Mouse (Mus musculus) hindbrain, embryonic 14.5 days (tissue): ENCODE data around the gene Zfp872. TPM values are rescaled to one million over a fixed set of nuclear protein-coding genes. Genes with fewer than 3 reads are reported as not detected.
A peak's percentile ranks its signal among the peaks of the same experiment; 100 is the strongest.
"Not testable (repeated sequence)": the region's sequence is repeated elsewhere in the genome, so short reads cannot be mapped to it uniquely, and the experiment has no call there.

Source experiments
- ATAC-seq: fragments of 200-750 bp; cut with Nextera tagmentation; 2 replicates; pipeline ENCODE4 v1.8.0; 2017; ENCODE audit warnings: moderate number of reproducible peaks, mild to moderate bottlenecking, moderate TSS enrichment, moderate library complexity; ENCODE audit not compliant: low FRiP score
- DNase-seq: peaks from one replicate; pipeline ENCODE4 v3.0.0-alpha.2; 2015; ENCODE audit warnings: low spot score
- H3K27ac ChIP-seq: fragments of 300-500 bp; sonication (generic); 2 replicates; pipeline ENCODE4 v1.5.1; 2014; ENCODE audit warnings: mild to moderate bottlenecking, moderate library complexity
- H3K27me3 ChIP-seq: fragments of 300-500 bp; sonication (generic); 2 replicates; pipeline ENCODE4 v1.6.1; 2014; ENCODE audit warnings: mild to moderate bottlenecking, low read length, mixed read lengths; ENCODE audit not compliant: control insufficient read depth, insufficient read depth
- H3K36me3 ChIP-seq: fragments of 300-500 bp; sonication (generic); replicated peaks from 2 replicates; pipeline ENCODE4 v1.6.1; 2014; ENCODE audit not compliant: control insufficient read depth, insufficient read depth
- H3K4me1 ChIP-seq: fragments of 300-500 bp; sonication (generic); replicated peaks from 2 replicates; pipeline ENCODE4 v1.6.1; 2014; ENCODE audit warnings: antibody characterized with exemption, low read length, mixed read lengths; ENCODE audit not compliant: control insufficient read depth, insufficient read depth
- H3K4me2 ChIP-seq: fragments of 300-500 bp; sonication (generic); replicated peaks from 2 replicates; pipeline ENCODE4 v1.6.1; 2014; ENCODE audit warnings: mild to moderate bottlenecking, moderate library complexity
- H3K4me3 ChIP-seq: fragments of 300-500 bp; sonication (generic); replicated peaks from 2 replicates; pipeline ENCODE4 v1.5.1; 2014; ENCODE audit warnings: mild to moderate bottlenecking, low read length
- H3K9ac ChIP-seq: fragments of 300-500 bp; sonication (generic); 2 replicates; pipeline ENCODE4 v1.6.1; 2014
- H3K9me3 ChIP-seq: fragments of 300-500 bp; sonication (generic); 2 replicates; pipeline ENCODE4 v1.6.1; 2016; ENCODE audit warnings: low read length; ENCODE audit not compliant: control insufficient read depth
- WGBS: fragments of 180-500 bp; shearing (Covaris S2); extraction: QIAGEN DNeasy Blood & Tissue Kit; methylation state at CpG from one replicate; pipeline ENCODE4 v1.1.7; 2014; 5-methylcytosine and 5-hydroxymethylcytosine counted together
- polyA plus RNA-seq: library from polyadenylated mRNA; unstranded; fragments of >200 nt; fragmentation: Nextera tagmentation; extraction: Ambion mirVana; gene quantifications from 2 replicates; pipeline ENCODE4 v1.2.1, GENCODE M21; 2014

Gene Zfp872
- polyA plus RNA-seq = 0.43 and 0.69 TPM in 2 replicates

GRCm38 (mm10) chr9:22188025-22188611 is at the start of gene Zfp872:
TSS of gene Zfp872 (plus strand) at chr9:22188090.
- Histone ChIP-seq H3K9me3 (peaks cover 9% of the 10 kb centered on the region; the same call in 1 of the 2 replicates), H3K9ac (peak within 1 kb of the TSS; percentile 49; the same call in 1 of the 2 replicates), H3K36me3 (no peaks in the 10 kb centered on the region), H3K4me2 (peak within 1 kb of the TSS; percentile 62), H3K4me3 (peak within 1 kb of the TSS; percentile 36), H3K27ac (no peak within 1 kb of the TSS), H3K4me1 (no peaks in the 10 kb centered on the region), H3K27me3 (peaks cover 7% of the 10 kb centered on the region; the same call in 1 of the 2 replicates)
- DNase-seq = peak; percentile 47
- 19% methylated on average over 41 of the region's 43 CpGs for WGBS
- peak; percentile 84; the same call in 1 of the 2 replicates for ATAC-seq

- peak; percentile 68 for DNase-seq
- H3K4me2 ChIP-seq = no peak overlapping the region
- 0 out of 2 replicates have a peak, but pooled peaks cover 3% of the 10 kb centered on the region for H3K27me3 ChIP-seq
- no peak overlapping the region for H3K4me3 ChIP-seq
- no peaks in the 10 kb centered on the region for H3K36me3 ChIP-seq
- no peak overlapping the region for H3K27ac ChIP-seq
- no peak for ATAC-seq
- 37% methylated on average over 2 of the region's 2 CpGs for WGBS
- H3K9me3 ChIP-seq = no peaks in the 10 kb centered on the region
- no peak overlapping the region for H3K9ac ChIP-seq
- H3K4me1 ChIP-seq = no peaks in the 10 kb centered on the region
Measured at GRCm38 (mm10) chr9:22138480-22138879, 49.4 kb upstream of the Zfp872 start.

GRCm38 (mm10) chr9:22139746-22140145 is 48.1 kb upstream of the Zfp872 start:
- WGBS = 95% methylated on average over 5 of the region's 5 CpGs
- no peak overlapping the region for H3K4me2 ChIP-seq
- H3K4me1 ChIP-seq = no peaks in the 10 kb centered on the region
- ATAC-seq (no peak), DNase-seq (no peak)
- H3K27me3 ChIP-seq = 0 out of 2 replicates have a peak, but pooled peaks cover 3% of the 10 kb centered on the region
- no peaks in the 10 kb centered on the region for H3K36me3 ChIP-seq
- H3K27ac ChIP-seq = no peak overlapping the region
- no peaks in the 10 kb centered on the region for H3K9me3 ChIP-seq
- no peak overlapping the region for H3K4me3 ChIP-seq
- no peak overlapping the region for H3K9ac ChIP-seq

- Histone ChIP-seq H3K4me2 (no peak overlapping the region), H3K4me1 (no peaks in the 10 kb centered on the region), H3K9ac (no peak overlapping the region), H3K4me3 (no peak overlapping the region), H3K9me3 (no peaks in the 10 kb centered on the region), H3K27ac (no peak overlapping the region), H3K27me3 (no peaks in the 10 kb centered on the region), H3K36me3 (no peaks in the 10 kb centered on the region)
- DNase-seq (peak; percentile 92), ATAC-seq (peak; percentile 51; the same call in 1 of the 2 replicates)
- WGBS = 59% methylated on average over 17 of the region's 17 CpGs
Measured at GRCm38 (mm10) chr9:22143108-22144037, 44.5 kb upstream of the Zfp872 start.

- Histone ChIP-seq H3K9ac (no peak overlapping the region), H3K9me3 (no peaks in the 10 kb centered on the region), H3K27me3 (no peaks in the 10 kb centered on the region), H3K4me2 (no peak overlapping the region), H3K27ac (no peak overlapping the region), H3K36me3 (no peaks in the 10 kb centered on the region), H3K4me1 (no peaks in the 10 kb centered on the region), H3K4me3 (no peak overlapping the region)
- ATAC-seq = no peak
- WGBS = 83% methylated on average over 6 of the region's 8 CpGs
- no peak for DNase-seq
Measured at GRCm38 (mm10) chr9:22144304-22144965, 43.5 kb upstream of the Zfp872 start.

- no peak overlapping the region for H3K4me3 ChIP-seq
- DNase-seq (no peak), ATAC-seq (no peak)
- H3K9ac ChIP-seq = no peak overlapping the region
- no peak overlapping the region for H3K27ac ChIP-seq
- no peak overlapping the region for H3K4me2 ChIP-seq
- 84% methylated on average over 20 of the region's 20 CpGs for WGBS
- no peaks in the 10 kb centered on the region for H3K36me3 ChIP-seq
- H3K4me1 ChIP-seq = no peaks in the 10 kb centered on the region
- no peaks in the 10 kb centered on the region for H3K9me3 ChIP-seq
- H3K27me3 ChIP-seq = no peaks in the 10 kb centered on the region
Measured at GRCm38 (mm10) chr9:22149426-22150248, 38.3 kb upstream of the Zfp872 start.

GRCm38 (mm10) chr9:22150249-22150693 is 37.6 kb upstream of the Zfp872 start:
- DNase-seq, H3K4me2 ChIP-seq, H3K4me1 ChIP-seq, H3K36me3 ChIP-seq, H3K9me3 ChIP-seq, ATAC-seq, H3K4me3 ChIP-seq, H3K27me3 ChIP-seq, H3K9ac ChIP-seq, H3K27ac ChIP-seq: not testable (repeated sequence)
- WGBS = 88% methylated on average over 7 of the region's 7 CpGs

- H3K9me3 ChIP-seq = no peaks in the 10 kb centered on the region
- H3K9ac ChIP-seq = no peak overlapping the region
- ATAC-seq (no peak), DNase-seq (no peak)
- no peaks in the 10 kb centered on the region for H3K4me1 ChIP-seq
- no peaks in the 10 kb centered on the region for H3K36me3 ChIP-seq
- no peaks in the 10 kb centered on the region for H3K27me3 ChIP-seq
- 83% methylated on average over 2 of the region's 2 CpGs for WGBS
- H3K4me3 ChIP-seq = no peak overlapping the region
- H3K27ac ChIP-seq = no peak overlapping the region
- H3K4me2 ChIP-seq = no peak overlapping the region
Measured at GRCm38 (mm10) chr9:22150946-22151345, 36.9 kb upstream of the Zfp872 start.
